Mouse (Mus musculus): ENCODE data around the gene Higd1a. TPM values are rescaled to one million over a fixed set of nuclear protein-coding genes. Genes with fewer than 3 reads are reported as not detected.
A peak's percentile ranks its signal among the peaks of the same experiment; 100 is the strongest.

Higd1a gene
- polyA plus RNA-seq, 1 experiment from 2014 or later: 186 TPM

DNA sequence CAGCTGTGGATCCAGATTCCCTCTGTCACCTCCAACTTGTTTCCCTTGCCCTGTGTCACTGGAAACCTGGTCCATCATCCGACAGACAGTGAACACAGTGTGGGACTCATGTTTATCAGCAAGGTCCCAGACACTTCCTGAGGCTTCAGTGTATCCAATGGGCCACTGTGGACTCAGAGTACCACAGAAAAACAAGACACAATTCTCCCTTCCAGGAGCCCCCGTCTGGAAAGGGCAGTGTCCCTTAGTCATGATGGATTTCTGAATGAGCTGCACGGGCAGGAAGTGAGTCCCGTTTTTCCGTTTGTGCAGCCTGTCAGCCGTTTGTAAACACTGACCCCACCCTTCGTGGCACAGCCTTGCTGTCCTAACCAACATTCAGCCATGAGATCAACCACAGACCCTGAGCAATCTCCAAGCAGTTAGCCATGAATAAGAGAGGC is 23.9 kb upstream of the Higd1a start:
- Histone ChIP-seq H3K4me3 (ENCODE audit: low read depth, low read length) (no peak overlapping the region), H3K27ac (ENCODE audit: low read depth, low read length) (no peak overlapping the region), H3K9me3 (ENCODE audit: control insufficient read depth) (no peaks in the 10 kb centered on the region), H3K36me3 (ENCODE audit: control insufficient read depth, insufficient read depth) (no peaks in the 10 kb centered on the region), H3K4me2 (replicated peaks; ENCODE audit: low read depth) (no peak overlapping the region), H3K27me3 (replicated peaks; ENCODE audit: control insufficient read depth, insufficient read depth, low read length) (0 out of 2 replicates have a peak, but pooled peaks cover 6% of the 10 kb centered on the region), H3K4me1 (replicated peaks; ENCODE audit: control insufficient read depth, insufficient read depth, low read length) (no peaks in the 10 kb centered on the region), H3K9ac (ENCODE audit: low read depth, low read length) (no peak overlapping the region)
- WGBS: 31% methylated on average over 7 of the region's 7 CpGs
- no peak for ATAC-seq
- no peak for TF ChIP-seq CTCF (IDR thresholded peaks at IDR 0.05; ENCODE audit: low read depth)

GRCm38 (mm10) chr9:121881301-121881700 is 23.1 kb upstream of the Higd1a start:
- no peak for ATAC-seq
- 71% methylated on average over 6 of the region's 6 CpGs for WGBS

DNA sequence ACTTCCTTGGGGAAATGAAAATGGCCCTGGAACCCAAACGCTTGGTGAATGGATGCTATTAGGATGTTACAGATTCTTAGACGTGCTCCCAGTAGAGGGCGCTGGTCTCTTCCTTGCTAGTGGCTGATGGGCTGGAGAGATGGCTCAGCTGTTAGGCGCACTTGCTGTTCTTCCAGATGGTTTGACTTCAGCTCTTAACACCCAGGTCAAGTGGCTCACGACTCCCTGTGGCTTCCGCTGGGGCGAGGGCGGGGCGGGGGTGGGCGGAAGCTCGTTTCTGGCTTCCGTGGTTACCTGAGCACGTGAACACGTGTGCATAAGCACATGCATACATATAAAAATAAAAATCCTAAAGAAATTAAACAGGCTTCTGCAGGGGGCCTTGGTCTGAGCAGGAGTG is 22.7 kb upstream of the Higd1a start:
- peak; percentile 82 for TF ChIP-seq CTCF (IDR thresholded peaks at IDR 0.05; ENCODE audit: low read depth)
- Histone ChIP-seq H3K9ac (ENCODE audit: low read depth, low read length) (no peak overlapping the region), H3K4me2 (replicated peaks; ENCODE audit: low read depth) (no peak overlapping the region), H3K27me3 (replicated peaks; ENCODE audit: control insufficient read depth, insufficient read depth, low read length) (0 out of 2 replicates have a peak, but pooled peaks cover 6% of the 10 kb centered on the region), H3K4me3 (ENCODE audit: low read depth, low read length) (no peak overlapping the region), H3K27ac (ENCODE audit: low read depth, low read length) (no peak overlapping the region), H3K4me1 (replicated peaks; ENCODE audit: control insufficient read depth, insufficient read depth, low read length) (no peaks in the 10 kb centered on the region), H3K36me3 (ENCODE audit: control insufficient read depth, insufficient read depth) (no peaks in the 10 kb centered on the region), H3K9me3 (ENCODE audit: control insufficient read depth) (no peaks in the 10 kb centered on the region)
- WGBS: 23% methylated on average over 14 of the region's 14 CpGs
- ATAC-seq: no peak; the same call in 1 of the 2 replicates

More at GRCm38 (mm10) chr9:121881301-121881700, 23.1 kb upstream of the Higd1a start:
- TF ChIP-seq CTCF (IDR thresholded peaks at IDR 0.05; ENCODE audit: low read depth): no peak
- Histone ChIP-seq H3K27me3 (replicated peaks; ENCODE audit: control insufficient read depth, insufficient read depth, low read length) (0 out of 2 replicates have a peak, but pooled peaks cover 6% of the 10 kb centered on the region), H3K27ac (ENCODE audit: low read depth, low read length) (no peak overlapping the region), H3K36me3 (ENCODE audit: control insufficient read depth, insufficient read depth) (no peaks in the 10 kb centered on the region), H3K4me3 (ENCODE audit: low read depth, low read length) (no peak overlapping the region), H3K4me1 (replicated peaks; ENCODE audit: control insufficient read depth, insufficient read depth, low read length) (no peaks in the 10 kb centered on the region), H3K9ac (ENCODE audit: low read depth, low read length) (no peak overlapping the region), H3K9me3 (ENCODE audit: control insufficient read depth) (no peaks in the 10 kb centered on the region), H3K4me2 (replicated peaks; ENCODE audit: low read depth) (no peak overlapping the region)

DNA sequence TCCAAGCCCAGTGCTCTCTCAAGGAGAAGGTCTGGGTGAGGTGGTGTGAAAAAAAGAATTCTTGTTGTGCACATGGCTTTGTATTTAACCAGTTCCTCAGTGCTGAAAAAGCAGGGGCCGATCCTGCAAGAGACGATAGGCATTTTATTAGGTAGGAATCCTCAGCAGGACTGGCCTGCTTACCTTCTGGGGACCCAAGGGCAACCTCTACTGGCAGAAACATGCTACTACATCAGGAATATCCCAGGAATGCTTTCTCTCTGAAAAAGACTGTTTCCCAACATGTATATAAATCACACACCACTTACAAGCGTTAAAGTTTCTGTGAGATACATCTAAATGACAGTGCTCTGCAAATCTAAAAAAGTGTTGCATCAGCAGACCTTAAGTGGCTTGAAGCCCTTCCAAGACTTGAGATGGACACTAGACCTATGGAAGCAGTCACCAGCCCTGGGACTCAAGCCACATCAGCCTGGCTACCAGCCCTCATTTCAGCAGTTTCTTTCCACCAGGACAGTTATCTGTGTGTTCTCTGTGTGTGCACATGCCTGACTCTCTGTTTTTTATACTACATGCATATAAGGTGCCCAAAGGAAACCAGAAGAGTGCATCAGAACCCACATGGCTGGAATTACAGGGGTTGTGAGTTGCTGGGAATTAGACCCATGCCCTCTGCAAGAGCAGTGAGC is 19.0 kb upstream of the Higd1a start:
- H3K27ac ChIP-seq (ENCODE audit: low read depth, low read length): no peak overlapping the region
- TF ChIP-seq CTCF (IDR thresholded peaks at IDR 0.05; ENCODE audit: low read depth): peak; percentile 93
- H3K36me3 ChIP-seq (ENCODE audit: control insufficient read depth, insufficient read depth): no peaks in the 10 kb centered on the region
- H3K4me3 ChIP-seq (ENCODE audit: low read depth, low read length): no peak overlapping the region
- H3K4me2 ChIP-seq (replicated peaks; ENCODE audit: low read depth): no peak overlapping the region
- H3K4me1 ChIP-seq (replicated peaks; ENCODE audit: control insufficient read depth, insufficient read depth, low read length): no peaks in the 10 kb centered on the region
- H3K9ac ChIP-seq (ENCODE audit: low read depth, low read length): no peak overlapping the region
- WGBS: 9% methylated on average over 3 of the region's 3 CpGs
- H3K27me3 ChIP-seq (replicated peaks; ENCODE audit: control insufficient read depth, insufficient read depth, low read length): 0 out of 2 replicates have a peak, but pooled peaks cover 6% of the 10 kb centered on the region
- H3K9me3 ChIP-seq (ENCODE audit: control insufficient read depth): no peaks in the 10 kb centered on the region
- no peak for ATAC-seq

DNA sequence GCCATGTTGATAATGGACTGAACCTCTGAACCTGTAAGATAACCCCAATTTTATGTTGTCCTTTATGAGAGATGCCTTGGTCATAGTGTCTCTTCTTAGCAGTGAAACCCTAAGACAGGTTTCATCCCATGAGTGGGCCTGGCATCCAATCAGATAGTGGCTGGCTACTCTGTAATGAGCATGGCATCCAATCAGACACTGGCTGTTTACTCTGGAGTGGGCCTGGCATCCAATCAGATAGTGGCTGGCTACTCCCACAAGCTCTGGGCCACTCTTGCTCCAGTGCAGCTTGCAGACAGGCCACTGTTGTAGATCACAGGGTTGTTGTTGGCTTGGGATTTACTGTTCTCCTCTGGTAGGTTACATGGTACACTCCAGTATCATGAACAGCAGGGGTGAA is 15.4 kb upstream of the Higd1a start:
- Histone ChIP-seq H3K27ac (ENCODE audit: low read depth, low read length) (no peak overlapping the region), H3K36me3 (ENCODE audit: control insufficient read depth, insufficient read depth) (no peaks in the 10 kb centered on the region), H3K4me2 (replicated peaks; ENCODE audit: low read depth) (no peak overlapping the region), H3K9me3 (ENCODE audit: control insufficient read depth) (no peaks in the 10 kb centered on the region), H3K9ac (ENCODE audit: low read depth, low read length) (no peak overlapping the region), H3K27me3 (replicated peaks; ENCODE audit: control insufficient read depth, insufficient read depth, low read length) (0 out of 2 replicates have a peak, but pooled peaks cover 5% of the 10 kb centered on the region), H3K4me1 (replicated peaks; ENCODE audit: control insufficient read depth, insufficient read depth, low read length) (peaks cover 11% of the 10 kb centered on the region), H3K4me3 (ENCODE audit: low read depth, low read length) (no peak overlapping the region)
- TF ChIP-seq CTCF (IDR thresholded peaks at IDR 0.05; ENCODE audit: low read depth): no peak
- no peak for ATAC-seq

GRCm38 (mm10) chr9:121872062-121872683 is 14.0 kb upstream of the Higd1a start:
- Histone ChIP-seq H3K4me3 (ENCODE audit: low read depth, low read length) (no peak overlapping the region), H3K27me3 (replicated peaks; ENCODE audit: control insufficient read depth, insufficient read depth, low read length) (no peaks in the 10 kb centered on the region), H3K36me3 (ENCODE audit: control insufficient read depth, insufficient read depth) (no peaks in the 10 kb centered on the region), H3K27ac (ENCODE audit: low read depth, low read length) (peak overlapping the region; percentile 17; the same call in 1 of the 2 replicates), H3K9me3 (ENCODE audit: control insufficient read depth) (no peaks in the 10 kb centered on the region), H3K9ac (ENCODE audit: low read depth, low read length) (no peak overlapping the region), H3K4me2 (replicated peaks; ENCODE audit: low read depth) (no peak overlapping the region), H3K4me1 (replicated peaks; ENCODE audit: control insufficient read depth, insufficient read depth, low read length) (peaks cover 11% of the 10 kb centered on the region)
- TF ChIP-seq CTCF (IDR thresholded peaks at IDR 0.05; ENCODE audit: low read depth): no peak
- peak; percentile 84 for ATAC-seq
- WGBS: 47% methylated on average over 2 of the region's 2 CpGs

All from intestine, postnatal 0 days (tissue).